Mouse (Mus musculus) megakaryocyte progenitor cell, adult 5-6 weeks (primary cell): ENCODE measurements at regions not wholly inside any gene's neighbourhood (a gene's known extent, or its start where the extent isn't known, plus 50 kb on each side); places are given as distances from the start of the nearest gene placed in this dataset.

Source experiments
- ATAC-seq: replicated peaks from 2 replicates; pipeline ENCODE4 v1.8.0; 2016; ENCODE audit warnings: mild to moderate bottlenecking, moderate TSS enrichment, inconsistent platforms; ENCODE audit not compliant: poor library complexity

DNA sequence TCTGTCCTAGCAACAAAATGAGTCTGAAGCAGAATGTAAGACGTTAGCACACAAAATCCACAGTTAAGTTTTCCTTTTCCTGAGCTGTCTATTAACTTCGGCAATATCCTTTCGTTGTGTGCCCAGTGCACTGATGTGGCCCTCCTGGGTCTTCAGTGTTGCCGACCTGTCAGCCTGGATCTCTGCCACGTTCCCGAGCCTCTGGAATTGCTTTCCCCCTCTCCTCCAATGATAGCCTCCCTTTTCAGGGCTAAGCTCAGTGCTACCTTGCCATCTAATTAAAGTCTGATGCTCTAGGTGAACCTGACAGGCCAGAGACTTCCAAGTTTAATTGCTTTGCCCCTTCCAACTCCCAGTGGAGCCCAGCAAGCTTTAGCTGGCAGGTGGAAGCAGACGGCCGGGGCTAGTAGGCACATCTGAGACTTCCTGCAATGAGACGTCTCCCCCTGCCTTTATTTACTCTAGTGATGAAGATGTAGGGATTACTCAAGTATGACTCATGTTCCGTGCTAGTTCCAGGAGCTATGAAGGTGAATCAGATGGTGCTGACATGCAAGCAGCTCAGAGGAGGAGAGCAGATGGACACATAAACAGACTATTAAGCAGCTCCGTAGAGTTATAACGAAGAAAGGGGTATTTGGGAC is 894.3 kb upstream of the Car8 start:
- no peak for ATAC-seq

DNA sequence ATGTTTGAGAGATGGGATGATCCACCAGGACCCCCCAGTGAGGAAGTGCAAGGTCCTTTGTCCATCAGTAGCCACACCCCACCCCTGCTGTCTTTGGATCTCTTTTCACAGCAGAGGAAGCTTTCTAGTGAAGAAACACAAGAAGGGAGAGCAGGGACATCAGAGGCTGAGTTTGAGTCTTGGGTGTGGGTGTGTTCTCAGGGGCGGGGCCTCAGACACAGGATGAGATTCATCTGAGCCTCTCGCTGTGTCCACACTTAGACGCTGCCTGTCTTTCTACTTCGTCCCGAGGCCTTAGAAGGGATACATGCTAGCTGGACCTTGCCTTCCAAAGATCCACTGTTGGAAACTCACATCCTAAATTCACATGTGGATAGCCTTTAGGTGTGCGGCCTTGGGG is 893.5 kb upstream of the Car8 start:
- ATAC-seq, result no peak

DNA sequence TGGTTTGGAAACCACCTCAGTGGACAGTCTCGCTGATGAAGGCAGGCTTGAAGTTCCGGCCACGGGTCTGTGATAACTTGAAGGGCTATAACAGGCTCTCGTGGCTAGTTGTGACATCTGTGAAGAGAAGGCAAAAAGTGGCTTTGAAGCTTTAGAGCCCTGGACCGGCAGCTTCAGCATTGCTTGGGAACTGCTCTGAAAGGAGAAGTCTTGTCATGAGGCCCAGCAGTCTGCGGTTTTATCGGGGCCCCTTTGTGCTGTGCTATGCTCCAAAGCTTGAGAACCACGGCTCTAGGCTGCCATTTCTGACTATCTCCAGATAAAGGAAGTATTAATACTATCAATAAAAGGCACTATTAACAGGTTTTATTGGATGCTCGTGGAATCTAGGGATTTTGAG is 892.8 kb upstream of the Car8 start:
- ATAC-seq, result peak; percentile 67

DNA sequence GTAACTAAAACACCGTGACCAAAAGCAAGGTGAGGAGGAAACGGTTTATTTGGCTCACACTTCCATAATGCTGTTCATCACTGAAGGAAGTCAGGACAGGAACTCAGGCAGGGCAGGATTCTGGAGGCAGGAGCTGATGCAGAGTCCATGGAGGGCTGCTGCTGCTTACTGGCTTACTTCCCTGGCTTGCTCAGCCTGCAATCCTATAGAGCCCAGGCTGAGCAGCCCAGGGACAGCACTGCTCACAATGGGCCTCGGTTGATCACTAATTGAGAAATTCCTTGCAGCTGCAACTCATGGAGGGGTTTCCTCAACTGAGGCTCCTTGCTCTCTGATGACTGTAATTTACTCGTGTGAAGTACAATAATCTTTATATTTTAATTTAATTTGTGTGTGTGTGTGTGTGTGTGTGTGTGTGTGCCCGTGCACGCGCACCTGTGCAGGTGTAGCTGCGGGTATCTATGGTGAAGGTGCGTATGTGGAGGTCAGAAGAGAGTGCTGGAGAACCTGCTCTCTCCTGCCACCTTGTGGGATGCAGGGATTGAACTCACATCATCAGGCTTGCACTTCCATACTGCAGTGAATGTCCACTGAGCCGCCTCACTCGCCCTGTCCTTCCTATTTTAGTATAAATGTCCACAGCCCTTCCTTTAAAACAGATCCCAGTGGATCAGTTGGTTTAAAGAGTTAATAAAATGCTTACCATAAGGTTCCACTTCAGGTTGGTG is 886.6 kb upstream of the Car8 start:
- peak; percentile 59; the same call in 1 of the 2 replicates for ATAC-seq

DNA sequence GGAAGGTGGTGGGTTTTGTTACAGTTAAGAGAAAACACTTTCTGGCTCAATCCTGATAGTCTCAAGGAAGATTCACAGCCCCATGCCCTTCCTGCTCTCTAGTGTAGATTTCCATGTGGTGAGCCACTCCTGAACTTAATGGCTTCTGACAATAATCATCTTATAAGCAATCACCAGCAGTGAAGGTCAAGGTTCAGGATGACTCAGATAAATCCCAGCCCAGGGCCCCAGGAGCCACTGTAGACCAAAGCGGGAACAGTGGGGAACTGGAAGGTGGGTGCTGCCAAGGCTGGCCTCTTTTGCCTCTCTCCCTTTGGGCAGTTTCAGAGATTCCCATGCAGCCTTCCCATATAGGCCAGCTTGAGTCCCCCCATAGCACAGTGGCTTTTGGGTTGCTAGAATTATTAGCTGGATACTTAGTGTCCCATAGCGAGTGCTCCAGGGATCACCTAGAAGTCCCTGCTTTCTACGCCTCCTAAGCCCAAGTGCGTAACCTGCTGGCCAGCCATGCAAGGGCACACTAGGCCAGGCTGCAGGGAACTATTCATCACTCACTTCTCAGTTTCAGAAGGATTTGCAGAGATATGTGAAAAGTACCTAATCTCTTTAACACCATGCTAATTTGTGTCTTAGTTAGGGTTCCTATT is 885.9 kb upstream of the Car8 start:
- ATAC-seq, result no peak

DNA sequence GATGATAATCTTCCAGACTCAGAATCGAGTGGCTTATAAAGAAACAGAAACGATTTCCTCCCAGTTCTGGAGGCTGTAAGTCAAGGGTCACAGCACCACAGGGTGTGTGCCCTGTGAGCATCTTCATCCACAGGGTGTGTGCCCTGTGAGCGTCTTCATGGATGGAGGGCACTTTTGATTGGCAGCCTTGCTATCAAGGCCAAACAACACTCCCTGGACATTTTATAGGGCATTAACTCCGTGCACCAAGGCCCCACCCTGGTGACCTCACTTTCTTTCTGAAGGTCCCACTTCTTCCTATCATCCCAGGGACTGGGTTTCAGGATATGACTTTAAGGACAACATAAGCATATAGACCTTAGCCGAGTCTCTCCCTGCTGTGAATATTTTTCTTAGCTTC is 885.3 kb upstream of the Car8 start:
- ATAC-seq, result no peak

DNA sequence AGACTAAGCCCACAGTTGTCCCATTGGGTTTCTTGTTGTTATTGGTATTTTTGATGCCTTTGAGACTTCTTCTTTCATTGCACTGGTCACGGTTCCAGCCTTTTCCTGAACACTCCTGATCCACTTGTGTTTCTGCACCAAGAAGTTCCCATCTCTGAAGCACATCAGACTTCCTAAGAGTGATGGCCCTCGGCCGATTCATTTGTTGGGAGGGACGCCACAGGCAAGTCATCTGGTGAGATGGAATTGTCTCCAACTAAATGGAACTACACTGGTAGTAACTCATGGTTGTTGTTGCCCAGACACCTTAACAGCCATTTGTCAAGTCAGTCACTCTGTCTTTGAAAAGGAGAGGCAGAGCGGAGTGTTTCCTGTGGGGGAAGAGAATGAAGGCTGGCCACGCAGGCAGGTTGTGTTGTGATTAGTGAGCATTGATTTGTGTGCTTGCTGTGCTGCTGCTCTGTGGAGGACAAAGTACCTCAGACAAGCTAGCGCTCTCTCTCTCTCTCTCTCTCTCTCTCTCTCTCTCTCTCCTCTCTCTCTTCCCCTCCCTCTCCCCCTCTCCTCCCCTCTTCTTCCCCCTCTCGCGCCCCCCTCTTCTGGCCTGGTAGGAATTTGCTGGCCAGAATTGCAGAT is 884.7 kb upstream of the Car8 start:
- no peak for ATAC-seq

DNA sequence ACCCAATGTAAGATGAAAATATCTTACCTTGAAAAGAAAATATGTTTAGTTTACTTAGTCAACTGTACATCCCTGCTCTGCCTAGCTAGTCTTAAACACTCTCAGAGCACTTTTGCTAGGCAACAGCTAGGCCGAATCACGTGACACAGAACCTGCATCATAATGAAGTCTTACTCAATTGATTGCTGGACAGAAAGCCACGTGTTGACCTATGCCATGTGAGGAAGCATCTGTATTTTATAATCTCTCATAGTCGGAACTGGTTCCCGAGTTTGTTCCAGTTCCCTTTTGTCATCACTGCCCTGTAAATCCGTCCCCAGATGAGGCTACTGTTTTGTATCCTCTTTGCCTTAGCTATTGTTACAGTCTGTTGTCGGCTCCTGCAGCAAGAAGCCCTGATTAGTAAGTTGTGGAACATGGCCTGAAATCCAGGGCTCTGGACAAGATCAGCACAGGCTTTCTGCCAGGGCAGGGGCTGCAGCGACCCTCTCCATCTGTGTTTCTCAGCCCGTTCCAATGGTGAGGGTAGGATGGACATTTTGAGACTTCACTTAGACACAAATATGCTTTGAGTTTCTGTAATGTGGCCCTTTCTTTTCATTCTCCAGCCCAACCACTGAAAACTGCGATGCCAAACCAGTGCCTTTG is 883.9 kb upstream of the Car8 start:
- peak; percentile 90 for ATAC-seq

DNA sequence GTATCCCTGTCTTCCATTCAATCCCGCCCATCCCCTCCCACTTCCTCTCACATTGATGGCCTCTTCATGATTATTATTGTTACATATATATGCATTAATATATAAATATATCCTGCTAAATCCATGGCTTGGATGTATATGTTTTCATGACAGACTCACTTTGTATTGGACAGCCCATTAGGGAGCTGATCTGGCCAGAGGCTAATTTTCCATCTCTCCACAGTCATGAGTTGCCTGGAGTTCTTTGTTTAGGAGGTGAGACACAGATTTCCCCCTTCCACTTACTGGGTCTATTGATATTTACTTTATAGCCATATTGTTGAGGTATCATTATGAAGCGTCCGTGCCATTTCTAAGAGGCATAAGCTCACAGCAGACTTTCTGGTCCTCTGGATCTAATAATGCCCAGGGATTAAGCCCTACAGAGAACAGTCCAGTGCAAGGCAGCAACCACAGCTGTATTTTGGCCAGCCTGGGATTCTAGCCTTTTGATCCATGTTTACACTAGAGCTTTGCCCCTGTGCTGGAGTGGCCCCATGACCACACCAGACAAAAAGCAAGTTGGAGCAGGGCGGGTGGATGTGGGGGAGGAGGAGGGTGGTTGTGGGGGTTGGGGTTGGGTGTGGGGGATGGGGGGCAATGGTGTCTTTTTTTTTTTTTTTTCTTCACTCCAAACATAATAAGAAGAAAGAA is 878.3 kb upstream of the Car8 start:
- ATAC-seq, result no peak

DNA sequence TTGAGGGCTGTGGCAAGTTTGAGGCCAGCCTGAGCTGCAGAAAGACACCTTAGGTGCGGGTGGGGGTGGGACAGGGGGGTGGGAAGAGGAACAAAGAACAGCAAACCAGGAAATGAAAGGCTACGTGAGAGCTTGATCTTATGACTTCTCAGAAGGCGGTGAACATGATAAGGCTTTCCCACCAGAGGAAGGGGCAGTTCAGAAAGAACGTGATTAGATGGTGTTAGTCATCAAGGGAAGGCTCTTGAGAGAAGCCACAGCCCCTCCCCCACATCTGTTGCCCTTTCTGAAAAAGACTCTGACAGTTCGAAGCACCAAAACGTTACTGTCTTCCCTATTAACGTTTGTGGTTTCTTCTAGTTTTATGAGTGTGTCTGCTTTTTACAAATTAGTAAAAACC is 877.0 kb upstream of the Car8 start:
- peak; percentile 91 for ATAC-seq

DNA sequence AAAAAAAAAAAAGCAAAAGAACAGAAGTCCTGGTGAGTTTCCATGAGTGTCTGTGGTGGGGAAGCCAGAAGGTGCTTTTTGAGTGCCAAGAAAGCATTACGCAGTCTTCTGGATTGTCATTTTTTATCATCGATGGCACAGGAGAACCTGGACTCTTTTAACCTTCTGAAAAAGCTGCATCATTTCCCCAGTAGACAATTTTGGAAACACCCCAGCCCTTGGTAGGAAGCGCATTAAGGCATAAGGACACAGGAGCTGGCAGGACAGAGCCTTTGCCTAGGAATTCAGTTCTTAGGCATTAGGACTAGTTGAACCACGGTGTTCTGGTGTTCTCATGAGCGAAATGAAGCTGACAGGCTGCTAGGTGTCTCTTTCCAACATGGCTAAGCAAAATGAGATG is 875.1 kb upstream of the Car8 start:
- ATAC-seq, result no peak

DNA sequence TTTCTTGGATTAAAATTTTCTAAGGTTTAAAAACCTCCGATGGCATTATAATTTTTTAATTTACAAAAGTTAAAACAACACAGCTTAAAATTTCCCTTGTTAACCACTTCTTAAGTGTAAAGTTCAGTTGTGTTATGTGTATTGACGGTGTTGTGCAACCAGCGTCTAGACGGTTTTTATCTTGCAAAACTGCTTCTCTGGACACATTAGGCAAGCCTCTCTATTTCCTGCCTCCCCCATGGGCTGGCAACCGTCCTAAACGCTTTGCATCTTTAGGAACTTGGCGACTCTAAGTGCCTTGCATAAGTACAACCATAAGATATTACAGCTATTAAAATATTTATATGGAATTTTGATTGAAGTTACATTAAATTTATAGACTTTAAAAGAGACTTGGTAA is 871.5 kb upstream of the Car8 start:
- ATAC-seq, result peak; percentile 93

DNA sequence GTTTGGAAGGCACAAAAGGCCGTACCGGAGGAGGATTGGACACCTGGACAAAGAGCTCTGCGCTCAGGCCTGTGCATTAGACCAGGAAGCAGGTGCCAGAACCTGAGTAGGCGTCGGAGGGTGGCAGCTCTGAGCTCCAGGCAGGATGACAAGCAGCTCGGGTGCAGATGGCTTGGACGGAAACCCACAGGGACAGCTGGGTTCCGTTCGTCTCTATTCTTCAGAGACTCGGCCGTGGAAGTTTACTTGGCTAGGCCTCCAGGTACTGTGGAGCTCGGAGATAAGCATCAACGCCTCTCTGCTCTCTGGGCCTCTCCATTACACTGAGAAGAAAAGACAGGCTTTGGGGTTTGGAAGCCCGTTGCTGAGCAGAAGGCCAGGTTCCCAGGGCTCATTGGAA is 868.5 kb upstream of the Car8 start:
- no peak; the same call in 1 of the 2 replicates for ATAC-seq

DNA sequence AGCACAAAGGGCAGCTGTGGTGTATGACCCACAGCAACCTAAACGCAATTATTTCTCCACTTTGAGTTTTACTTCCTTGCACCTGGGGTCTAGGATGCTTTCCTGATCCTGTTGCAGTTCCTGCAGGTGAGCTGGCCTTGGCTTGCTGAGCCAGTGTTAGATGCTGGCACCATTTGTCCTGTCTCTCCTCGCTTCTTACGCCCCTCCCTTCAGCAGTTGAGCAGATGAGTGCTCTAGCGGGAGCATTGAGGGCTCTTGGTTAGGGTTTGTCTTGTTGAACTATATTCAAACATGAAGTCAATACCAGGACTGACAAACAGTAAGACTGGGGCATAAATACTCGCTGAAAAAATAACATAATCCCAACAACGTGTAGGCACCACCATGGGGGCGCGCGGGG is 867.9 kb upstream of the Car8 start:
- ATAC-seq, result no peak

DNA sequence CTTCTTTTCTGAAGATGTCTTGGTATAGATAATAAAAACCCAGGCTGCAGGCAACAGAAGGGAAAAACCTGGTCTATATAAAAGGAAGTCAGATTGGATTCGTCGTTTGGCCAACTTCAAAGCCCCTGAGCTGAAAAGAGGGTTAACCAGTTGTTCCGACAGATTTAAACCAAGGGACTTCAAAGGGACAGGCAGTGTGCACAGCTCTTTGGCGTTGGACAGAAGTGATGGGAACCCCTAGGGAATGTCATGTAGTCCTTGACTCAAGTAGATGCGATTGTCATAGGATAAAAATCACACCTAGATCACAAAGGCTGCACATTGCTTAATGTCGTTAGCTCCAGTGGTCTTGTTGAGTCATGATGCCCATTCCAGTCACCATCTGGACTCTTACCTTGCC is 865.8 kb upstream of the Car8 start:
- ATAC-seq, result no peak

DNA sequence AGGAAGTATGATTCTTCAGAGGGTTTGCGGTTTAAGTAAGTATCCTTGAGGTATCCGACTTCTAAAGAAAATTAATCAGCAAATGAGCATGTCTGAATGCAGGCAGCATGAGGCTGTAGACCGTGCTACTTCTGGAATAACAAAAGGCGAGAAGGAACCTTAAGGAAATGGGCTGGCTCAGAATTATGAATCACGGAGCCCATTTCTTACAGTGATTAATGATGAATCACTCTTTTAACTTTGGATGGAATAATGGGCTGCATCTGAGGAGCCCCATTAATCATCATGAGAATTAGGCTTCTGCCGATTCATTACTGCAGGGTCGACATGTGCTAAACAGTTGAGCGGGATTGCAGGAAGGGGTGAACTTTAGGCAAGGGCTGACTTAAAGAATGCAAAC is 865.1 kb upstream of the Car8 start:
- no peak for ATAC-seq

DNA sequence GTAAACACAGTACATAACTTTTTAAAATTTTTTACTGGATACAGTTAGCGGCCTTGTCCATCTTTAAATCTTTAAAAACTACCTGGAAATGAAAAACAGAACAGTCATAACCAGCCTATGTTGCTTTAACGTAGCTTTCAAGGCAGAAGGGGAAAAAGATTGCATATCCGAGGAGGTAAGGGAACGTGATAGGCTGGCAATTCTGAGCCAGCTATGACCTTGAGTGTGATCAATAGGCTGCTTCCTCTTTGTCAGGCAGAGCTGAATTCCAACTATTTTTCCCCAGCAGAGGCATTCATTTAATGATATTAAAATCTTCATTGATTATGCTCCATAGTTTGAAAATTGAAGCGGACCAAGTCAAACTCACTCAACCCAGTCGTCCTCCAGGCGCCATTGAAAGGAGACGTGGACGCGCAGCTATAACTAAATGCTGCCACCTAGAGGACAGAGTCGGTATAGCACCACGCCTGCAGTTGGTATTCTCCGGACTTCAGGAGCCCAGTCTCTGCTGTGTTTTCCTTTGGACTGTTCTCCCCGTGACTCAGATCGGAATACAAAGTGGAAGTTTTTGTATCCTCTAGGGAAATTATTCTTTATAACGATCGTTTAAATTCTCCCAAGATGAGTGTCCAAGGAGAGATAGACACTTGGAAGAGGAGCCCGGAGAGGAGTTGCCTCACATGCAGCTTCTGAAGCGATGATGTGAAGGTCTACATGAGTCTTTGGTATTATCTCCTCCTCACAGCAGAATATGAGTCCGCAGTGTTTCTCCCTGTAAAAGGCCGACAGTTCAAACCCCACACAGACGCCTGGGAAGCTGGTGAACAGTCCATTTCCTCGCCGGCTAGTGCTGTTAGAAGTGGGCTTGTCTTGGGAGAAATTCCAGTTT is 858.2 kb upstream of the Car8 start:
- peak; percentile 97 for ATAC-seq

DNA sequence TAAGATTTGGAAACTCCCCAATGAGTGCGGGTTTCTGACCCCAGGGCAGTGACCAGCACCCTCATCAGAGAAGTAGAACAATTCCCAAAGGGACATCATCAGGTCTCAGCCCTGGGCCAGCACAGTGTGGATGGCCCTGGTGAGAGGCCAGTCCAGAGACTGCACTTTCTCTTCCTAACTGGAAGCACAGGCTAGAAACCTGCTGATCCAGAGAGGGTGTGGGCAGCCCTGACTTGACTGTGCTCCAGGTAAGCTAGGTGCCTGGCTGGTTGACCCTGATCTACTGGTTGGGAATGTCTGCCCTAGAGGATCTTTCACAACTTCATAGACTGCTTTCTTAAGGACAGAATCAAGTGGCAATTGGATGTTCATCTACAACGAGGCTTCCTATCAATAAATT is 857.4 kb upstream of the Car8 start:
- no peak for ATAC-seq

DNA sequence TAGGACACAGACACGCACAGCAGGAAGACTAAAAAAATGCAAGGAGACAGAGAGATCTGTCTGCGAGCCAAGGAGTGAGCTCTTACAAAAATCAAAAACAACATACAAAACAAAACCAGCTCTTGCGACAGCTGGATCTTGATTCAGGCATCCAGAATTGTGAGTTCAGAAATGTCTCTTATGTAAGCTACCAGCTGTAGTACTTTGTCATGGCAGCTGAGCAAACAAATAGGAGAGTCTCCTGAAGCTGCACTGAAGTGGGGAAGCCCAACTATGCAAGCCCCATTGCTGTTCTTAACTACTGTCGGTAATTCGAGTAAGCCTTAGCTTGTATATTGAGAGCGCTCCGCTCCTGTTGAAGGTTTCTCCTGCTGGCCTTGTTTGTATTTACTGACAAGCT is 856.8 kb upstream of the Car8 start:
- ATAC-seq, result no peak

DNA sequence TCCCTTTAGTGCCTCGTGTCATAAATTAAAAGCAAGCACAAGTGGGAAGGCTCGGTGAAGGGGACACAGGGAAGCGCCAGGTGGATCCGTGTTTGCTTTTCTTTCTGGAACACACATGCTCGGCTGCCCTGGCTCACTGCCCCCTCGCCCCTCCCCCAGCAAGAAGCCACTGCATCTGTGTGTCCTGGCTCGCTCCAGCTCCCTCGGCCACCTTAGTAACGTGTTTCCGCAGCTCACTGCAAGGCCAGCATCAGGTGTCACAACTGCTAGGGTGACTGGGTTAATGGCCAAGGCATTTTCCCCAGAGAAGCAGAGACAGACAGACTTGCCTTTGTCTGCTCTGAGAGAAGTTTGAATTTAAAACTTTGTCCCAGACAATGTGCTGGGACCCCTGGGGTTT is 855.7 kb upstream of the Car8 start:
- no peak for ATAC-seq
